Mouse (Mus musculus) MN1 (cell line): ENCODE results near the gene Clpb.
"Not testable (repeated sequence)": the region's sequence is repeated elsewhere in the genome, so short reads cannot be mapped to it uniquely, and the experiment has no call there.

Experiments
- DNase-seq: peaks from one replicate; pipeline ENCODE4 v3.0.0-alpha.2; 2016; ENCODE audit warnings: low spot score

Gene Clpb

GRCm38 (mm10) chr7:101663514-101664159 is at the start of gene Clpb:
Gene Clpb (plus strand): TSS chr7:101663633.
- DNase-seq: peak; percentile 97

- DNase-seq: no peak
Measured at GRCm38 (mm10) chr7:101615406-101615805, 48.0 kb upstream of the Clpb start.

- no peak for DNase-seq
Measured at GRCm38 (mm10) chr7:101616136-101616835, 47.1 kb upstream of the Clpb start.

GRCm38 (mm10) chr7:101617438-101618165 is 45.8 kb upstream of the Clpb start:
- no peak for DNase-seq

- DNase-seq: no peak
Measured at GRCm38 (mm10) chr7:101618273-101618672, 45.2 kb upstream of the Clpb start.

- peak; percentile 42 for DNase-seq
Measured at GRCm38 (mm10) chr7:101620373-101620772, 43.1 kb upstream of the Clpb start.

- not testable (repeated sequence) for DNase-seq
Measured at GRCm38 (mm10) chr7:101621861-101622260, 41.6 kb upstream of the Clpb start.

- DNase-seq: no peak
Measured at GRCm38 (mm10) chr7:101624283-101624682, 39.1 kb upstream of the Clpb start.

GRCm38 (mm10) chr7:101627166-101627565 is 36.3 kb upstream of the Clpb start:
- not testable (repeated sequence) for DNase-seq

GRCm38 (mm10) chr7:101628481-101628880 is 35.0 kb upstream of the Clpb start:
- no peak for DNase-seq

GRCm38 (mm10) chr7:101633629-101634177 is 29.7 kb upstream of the Clpb start:
- no peak for DNase-seq

GRCm38 (mm10) chr7:101634513-101634912 is 28.9 kb upstream of the Clpb start:
- no peak for DNase-seq

- DNase-seq: no peak
Measured at GRCm38 (mm10) chr7:101636056-101636455, 27.4 kb upstream of the Clpb start.

GRCm38 (mm10) chr7:101643879-101644278 is 19.6 kb upstream of the Clpb start:
- no peak for DNase-seq

GRCm38 (mm10) chr7:101649729-101650128 is 13.7 kb upstream of the Clpb start:
- DNase-seq: no peak

GRCm38 (mm10) chr7:101650565-101650964 is 12.9 kb upstream of the Clpb start:
- DNase-seq: no peak

- peak; percentile 76 for DNase-seq
Measured at GRCm38 (mm10) chr7:101653681-101654209, 9.7 kb upstream of the Clpb start.

GRCm38 (mm10) chr7:101654936-101655335 is 8.5 kb upstream of the Clpb start:
- peak; percentile 66 for DNase-seq

GRCm38 (mm10) chr7:101662006-101662405 is 1.4 kb upstream of the Clpb start:
- DNase-seq: no peak

- peak; percentile 85 for DNase-seq
Measured at GRCm38 (mm10) chr7:101666581-101666980, 3.1 kb downstream of the Clpb start.

- DNase-seq: no peak
Measured at GRCm38 (mm10) chr7:101671601-101672280, 8.3 kb downstream of the Clpb start.

- DNase-seq: no peak
Measured at GRCm38 (mm10) chr7:101673497-101673896, 10.1 kb downstream of the Clpb start.
